Mouse (Mus musculus) neural tube, embryonic 11.5 days (tissue): Measurements from ENCODE around the gene Rpl7a. TPM values are rescaled to one million over a fixed set of nuclear protein-coding genes. Genes with fewer than 3 reads are reported as not detected.

Source experiments
- ATAC-seq: fragments of 200-750 bp; cut with Nextera tagmentation; 2 replicates; pipeline ENCODE4 v1.8.0; 2017; ENCODE audit warnings: moderate number of reproducible peaks, mild to moderate bottlenecking, moderate TSS enrichment, moderate library complexity; ENCODE audit not compliant: insufficient read depth, low FRiP score, low TSS enrichment
- DNase-seq: peaks from one replicate; pipeline ENCODE4 v3.0.0-alpha.2; 2015; ENCODE audit warnings: low spot score
- H3K27ac ChIP-seq: fragments of 300-500 bp; sonication (generic); 2 replicates; pipeline ENCODE4 v1.5.1; 2014; ENCODE audit warnings: low read depth, mild to moderate bottlenecking, low read length
- H3K27me3 ChIP-seq: fragments of 300-500 bp; sonication (generic); 2 replicates; pipeline ENCODE4 v1.6.1; 2014; ENCODE audit warnings: mild to moderate bottlenecking, low read length, mixed read lengths; ENCODE audit not compliant: control insufficient read depth, insufficient read depth
- H3K36me3 ChIP-seq: fragments of 300-500 bp; sonication (generic); 2 replicates; pipeline ENCODE4 v1.6.1; 2014; ENCODE audit warnings: mild to moderate bottlenecking, low read length, moderate library complexity, mixed read lengths; ENCODE audit not compliant: control insufficient read depth, insufficient read depth
- H3K4me1 ChIP-seq: fragments of 300-500 bp; sonication (generic); 2 replicates; pipeline ENCODE4 v1.6.1; 2014; ENCODE audit warnings: low read length, mixed read lengths; ENCODE audit not compliant: control insufficient read depth, insufficient read depth
- H3K4me2 ChIP-seq: fragments of 300-500 bp; sonication (generic); 2 replicates; pipeline ENCODE4 v1.6.1; 2014; ENCODE audit warnings: low read depth, mild to moderate bottlenecking, moderate library complexity
- H3K4me3 ChIP-seq: fragments of 300-500 bp; sonication (generic); 2 replicates; pipeline ENCODE4 v1.5.1; 2014; ENCODE audit warnings: low read depth, low read length
- H3K9ac ChIP-seq: fragments of 300-500 bp; sonication (generic); 2 replicates; pipeline ENCODE4 v1.6.1; 2014; ENCODE audit warnings: mild to moderate bottlenecking, low read length
- H3K9me3 ChIP-seq: fragments of 300-500 bp; sonication (generic); 2 replicates; pipeline ENCODE4 v1.6.1; 2016; ENCODE audit warnings: low read length; ENCODE audit not compliant: control insufficient read depth
- WGBS: fragments of 180-500 bp; shearing (Covaris S2); extraction: QIAGEN DNeasy Blood & Tissue Kit; methylation state at CpG from one replicate; pipeline ENCODE4 v1.1.7; 2014; 5-methylcytosine and 5-hydroxymethylcytosine counted together
- polyA plus RNA-seq: library from polyadenylated mRNA; unstranded; fragments of >200 nt; fragmentation: Nextera tagmentation; extraction: Ambion mirVana; gene quantifications from 2 replicates; pipeline ENCODE4 v1.2.1, GENCODE M21; 2014

Rpl7a gene
- polyA plus RNA-seq, 1 experiment from 2014 or later = 641 TPM

GRCm38 (mm10) chr2:26901834-26902400 lies 8.6 kb upstream of the Rpl7a start:
- DNase-seq (no peak), ATAC-seq (no peak)
- H3K4me1 ChIP-seq = peaks cover 13% of the 10 kb centered on the region
- peak overlapping the region; percentile 75 for H3K9ac ChIP-seq
- peak overlapping the region; percentile 89 for H3K4me3 ChIP-seq
- 8% methylated on average over 7 of the region's 7 CpGs for WGBS
- H3K27me3 ChIP-seq = no peaks in the 10 kb centered on the region
- H3K9me3 ChIP-seq = no peaks in the 10 kb centered on the region
- peak overlapping the region; percentile 69; the same call in 1 of the 2 replicates for H3K27ac ChIP-seq
- H3K36me3 ChIP-seq = peaks cover 19% of the 10 kb centered on the region
- peak overlapping the region; percentile 77 for H3K4me2 ChIP-seq

DNA sequence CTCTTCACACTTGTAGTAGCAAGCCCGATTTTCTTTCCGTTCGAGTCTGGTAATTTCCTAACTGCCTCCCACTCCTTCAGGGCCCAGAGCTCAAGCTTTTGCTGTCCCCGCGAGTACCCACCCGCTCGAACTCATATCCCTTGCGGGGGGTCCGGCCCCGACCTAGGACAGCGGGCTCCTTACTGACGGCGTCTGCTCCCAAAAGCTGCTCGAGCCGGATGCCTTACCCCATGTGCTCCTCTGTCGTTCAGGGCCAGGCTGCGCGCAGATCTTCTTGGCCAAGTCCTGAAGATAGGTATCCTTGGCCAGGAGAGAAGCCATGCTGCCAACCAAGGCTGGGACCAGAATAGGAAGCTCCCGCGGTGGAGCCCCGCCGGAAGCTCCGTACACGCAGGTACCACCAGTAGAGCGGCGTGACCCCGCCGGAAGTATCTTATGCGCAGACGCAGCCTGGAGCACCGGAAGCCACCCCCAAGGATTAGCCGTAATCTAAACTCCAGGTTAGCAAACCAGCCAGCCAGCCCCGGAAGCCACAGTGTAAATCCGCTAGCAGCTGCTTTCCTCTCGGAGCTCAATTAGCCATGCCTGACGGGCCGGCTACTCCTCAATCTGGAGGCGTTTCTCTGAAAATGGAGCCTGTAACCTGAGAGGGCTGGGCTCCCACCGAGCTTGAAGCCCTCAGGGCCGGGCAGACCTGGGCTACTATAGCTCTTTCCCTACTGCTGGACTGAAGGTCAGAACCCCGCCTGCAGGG lies 7.9 kb upstream of the Rpl7a start, which contains the start of gene Surf6:
TSS of gene Surf6 (minus strand) at position 413 of the 754 bp plus-strand sequence.
- peak within 1 kb of the TSS; percentile 75 for H3K9ac ChIP-seq
- H3K4me2 ChIP-seq = peak within 1 kb of the TSS; percentile 77
- H3K27ac ChIP-seq = peak within 1 kb of the TSS; percentile 69
- ATAC-seq = peak; percentile 84
- H3K27me3 ChIP-seq = no peaks in the 10 kb centered on the region
- peak; percentile 95 for DNase-seq
- peak within 1 kb of the TSS; percentile 89 for H3K4me3 ChIP-seq
- H3K9me3 ChIP-seq = no peaks in the 10 kb centered on the region
- H3K4me1 ChIP-seq = peaks cover 13% of the 10 kb centered on the region
- 0% methylated on average over 41 of the region's 41 CpGs for WGBS
- H3K36me3 ChIP-seq = peaks cover 24% of the 10 kb centered on the region

DNA sequence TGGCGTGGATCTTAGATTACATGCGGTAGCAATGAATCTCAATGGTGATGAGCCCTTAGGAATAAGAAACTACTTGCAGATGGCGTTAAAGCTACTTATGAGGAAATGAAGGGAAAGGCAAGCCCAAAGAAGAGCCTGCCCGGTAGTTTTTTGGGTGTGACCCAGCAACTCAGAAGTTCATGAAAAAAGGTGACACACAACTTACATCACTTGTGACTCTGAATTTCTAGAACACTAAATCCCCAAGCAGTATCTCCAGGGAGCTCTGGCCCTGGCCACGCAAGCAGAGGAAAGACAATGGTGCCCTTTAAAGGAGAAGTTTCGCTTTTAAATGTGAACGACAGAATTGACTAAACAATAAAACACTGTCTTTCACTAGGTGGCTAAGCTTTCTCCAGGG lies 7.3 kb upstream of the Rpl7a start:
- Histone ChIP-seq H3K4me3 (peak overlapping the region; percentile 89), H3K9ac (peak overlapping the region; percentile 75), H3K9me3 (no peaks in the 10 kb centered on the region), H3K27ac (peak overlapping the region; percentile 69), H3K4me2 (peak overlapping the region; percentile 77), H3K36me3 (peaks cover 27% of the 10 kb centered on the region), H3K27me3 (no peaks in the 10 kb centered on the region), H3K4me1 (peaks cover 13% of the 10 kb centered on the region)
- no peak for DNase-seq
- 12% methylated on average over 7 of the region's 7 CpGs for WGBS
- ATAC-seq = no peak

- Histone ChIP-seq H3K27me3 (no peaks in the 10 kb centered on the region), H3K4me2 (no peak overlapping the region), H3K4me3 (no peak overlapping the region), H3K27ac (no peak overlapping the region), H3K9me3 (no peaks in the 10 kb centered on the region), H3K36me3 (peaks cover 18% of the 10 kb centered on the region), H3K9ac (no peak overlapping the region), H3K4me1 (peaks cover 25% of the 10 kb centered on the region)
- WGBS = 86% methylated on average over 2 of the region's 2 CpGs
- no peak for ATAC-seq
- DNase-seq = no peak
Measured at GRCm38 (mm10) chr2:26905936-26906335, 4.6 kb upstream of the Rpl7a start.

DNA sequence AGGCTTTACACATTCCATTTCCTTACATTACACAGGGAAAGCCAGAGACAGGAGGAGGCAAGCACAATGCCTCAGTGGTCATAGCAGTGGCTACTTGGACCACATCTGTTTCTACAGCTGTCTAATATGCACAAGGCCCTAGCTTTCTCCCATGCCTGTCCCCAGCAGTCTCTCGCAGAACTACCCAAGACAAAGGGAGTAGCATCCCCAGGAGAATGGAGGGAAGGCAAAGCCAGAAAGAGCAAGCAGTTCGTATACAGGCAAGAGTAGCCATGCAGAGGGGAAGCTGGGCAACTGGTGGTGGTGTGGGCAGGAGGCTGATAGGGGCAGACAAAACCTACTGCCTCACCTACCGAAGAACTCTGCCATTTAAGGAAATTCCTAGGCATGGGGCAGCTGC lies 4.1 kb upstream of the Rpl7a start:
- WGBS = 94% methylated on average over 3 of the region's 3 CpGs
- no peak overlapping the region for H3K27ac ChIP-seq
- no peak overlapping the region for H3K4me2 ChIP-seq
- H3K9ac ChIP-seq = no peak overlapping the region
- H3K4me1 ChIP-seq = peaks cover 25% of the 10 kb centered on the region
- peaks cover 18% of the 10 kb centered on the region for H3K36me3 ChIP-seq
- no peaks in the 10 kb centered on the region for H3K9me3 ChIP-seq
- H3K4me3 ChIP-seq = no peak overlapping the region
- ATAC-seq (no peak), DNase-seq (no peak)
- no peaks in the 10 kb centered on the region for H3K27me3 ChIP-seq

DNA sequence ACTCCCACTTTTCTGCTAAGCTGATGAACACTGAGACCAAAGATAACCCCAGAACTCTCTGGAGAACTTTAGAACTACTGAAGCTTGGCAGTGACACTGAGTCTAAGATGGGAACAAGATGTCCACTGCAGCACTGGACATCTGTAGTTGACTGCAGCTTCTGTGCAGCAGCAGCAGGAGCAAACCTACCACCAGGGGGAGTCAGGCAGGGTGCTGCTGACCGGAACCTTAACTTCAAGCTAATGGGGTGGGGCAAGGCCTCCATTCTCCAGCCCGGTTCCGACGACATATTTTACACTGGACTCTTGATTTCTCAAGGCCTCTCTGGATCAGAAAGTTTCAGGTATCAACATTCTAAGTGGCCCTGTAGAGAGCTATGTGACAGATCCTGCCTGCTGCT lies 3.5 kb upstream of the Rpl7a start:
- Histone ChIP-seq H3K9ac (no peak overlapping the region), H3K4me2 (no peak overlapping the region), H3K9me3 (no peaks in the 10 kb centered on the region), H3K27ac (no peak overlapping the region), H3K27me3 (no peaks in the 10 kb centered on the region), H3K4me3 (no peak overlapping the region), H3K4me1 (peaks cover 25% of the 10 kb centered on the region), H3K36me3 (peaks cover 20% of the 10 kb centered on the region)
- WGBS = 63% methylated on average over 4 of the region's 4 CpGs
- ATAC-seq = no peak
- DNase-seq = peak; percentile 40

- peaks cover 26% of the 10 kb centered on the region for H3K4me1 ChIP-seq
- peak overlapping the region; percentile 55 for H3K4me2 ChIP-seq
- no peaks in the 10 kb centered on the region for H3K27me3 ChIP-seq
- H3K36me3 ChIP-seq = peaks cover 29% of the 10 kb centered on the region
- no peak for ATAC-seq
- no peak for DNase-seq
- H3K4me3 ChIP-seq = peak overlapping the region; percentile 10; the same call in 1 of the 2 replicates
- H3K9me3 ChIP-seq = no peaks in the 10 kb centered on the region
- H3K9ac ChIP-seq = peak overlapping the region; percentile 29; the same call in 1 of the 2 replicates
- H3K27ac ChIP-seq = no peak overlapping the region
- 91% methylated on average over 18 of the region's 18 CpGs for WGBS
Measured at GRCm38 (mm10) chr2:26908710-26909386, 1.7 kb upstream of the Rpl7a start.

GRCm38 (mm10) chr2:26909387-26909784 lies 1.2 kb upstream of the Rpl7a start:
- ATAC-seq (no peak), DNase-seq (no peak)
- Histone ChIP-seq H3K9ac (peak overlapping the region; percentile 75), H3K27ac (no peak overlapping the region), H3K36me3 (peaks cover 30% of the 10 kb centered on the region), H3K9me3 (no peaks in the 10 kb centered on the region), H3K4me2 (peak overlapping the region; percentile 55), H3K4me1 (peaks cover 23% of the 10 kb centered on the region), H3K4me3 (peak overlapping the region; percentile 94), H3K27me3 (no peaks in the 10 kb centered on the region)
